Mouse (Mus musculus): Measurements from ENCODE around the gene Gna13. TPM values are rescaled to one million over a fixed set of nuclear protein-coding genes. Genes with fewer than 3 reads are reported as not detected.

The Gna13 gene
- total and polyA plus RNA-seq, 3 experiments: 29.6 to 93.2 (median 87.2) TPM

- no peak for TF ChIP-seq GATA2 (IDR thresholded peaks at IDR 0.05; ENCODE audit: borderline replicate concordance, low read depth, low read length)
- no peak for TF ChIP-seq POLR2AphosphoS5 (IDR thresholded peaks at IDR 0.05; ENCODE audit: insufficient replicate concordance, low read depth, low read length)
- TF ChIP-seq CTCF (IDR thresholded peaks at IDR 0.05; ENCODE audit: low read depth, low read length): no peak
- TF ChIP-seq GATA1 (IDR thresholded peaks at IDR 0.05; ENCODE audit: borderline replicate concordance, low read length): no peak
- no peak for TF ChIP-seq TAL1 (conservative IDR thresholded peaks at IDR 0.05; ENCODE audit: low read depth, low read length)
- H3K9me3 ChIP-seq (replicated peaks): peaks cover 4% of the 10 kb centered on the region
- DNase-seq (ENCODE audit: low spot score) (no peak), ATAC-seq (ENCODE audit: extremely low read depth, insufficient number of reproducible peaks, low FRiP score, poor library complexity, severe bottlenecking) (no peak)
- no peaks in the 10 kb centered on the region for H3K36me3 ChIP-seq (replicated peaks)
- H3K4me3 ChIP-seq (ENCODE audit: low read depth, low read length): no peak overlapping the region
- H3K4me1 ChIP-seq (ENCODE audit: insufficient read depth, low read depth, low read length): peaks cover 64% of the 10 kb centered on the region
- H3K27me3 ChIP-seq (ENCODE audit: insufficient read depth, low read length): no peaks in the 10 kb centered on the region
These were observed 58.6 kb downstream of the Gna13 start for GRCm38 (mm10) chr11:109421205-109421604.

GRCm38 (mm10) chr11:109422263-109422662 is 59.6 kb downstream of the Gna13 start:
- no peak for ATAC-seq (ENCODE audit: extremely low read depth, insufficient number of reproducible peaks, low FRiP score, poor library complexity, severe bottlenecking)
- no peak overlapping the region for H3K4me3 ChIP-seq (ENCODE audit: low read depth, low read length)
- DNase-seq (ENCODE audit: low spot score): no peak
- H3K4me1 ChIP-seq (ENCODE audit: insufficient read depth, low read depth, low read length): peaks cover 64% of the 10 kb centered on the region
- peaks cover 5% of the 10 kb centered on the region for H3K36me3 ChIP-seq (replicated peaks)
- TF ChIP-seq TAL1 (conservative IDR thresholded peaks at IDR 0.05; ENCODE audit: low read depth, low read length) (no peak), GATA1 (IDR thresholded peaks at IDR 0.05; ENCODE audit: borderline replicate concordance, low read length) (no peak), GATA2 (IDR thresholded peaks at IDR 0.05; ENCODE audit: borderline replicate concordance, low read depth, low read length) (no peak), POLR2AphosphoS5 (IDR thresholded peaks at IDR 0.05; ENCODE audit: insufficient replicate concordance, low read depth, low read length) (no peak), CTCF (IDR thresholded peaks at IDR 0.05; ENCODE audit: low read depth, low read length) (no peak)
- H3K27me3 ChIP-seq (ENCODE audit: insufficient read depth, low read length): no peaks in the 10 kb centered on the region
- H3K9me3 ChIP-seq (replicated peaks): peaks cover 4% of the 10 kb centered on the region

GRCm38 (mm10) chr11:109423294-109423693 is 60.7 kb downstream of the Gna13 start:
- ATAC-seq (ENCODE audit: extremely low read depth, insufficient number of reproducible peaks, low FRiP score, poor library complexity, severe bottlenecking) (no peak), DNase-seq (ENCODE audit: low spot score) (no peak)
- no peak overlapping the region for H3K4me3 ChIP-seq (ENCODE audit: low read depth, low read length)
- H3K36me3 ChIP-seq (replicated peaks): peaks cover 6% of the 10 kb centered on the region
- H3K9me3 ChIP-seq (replicated peaks): peaks cover 4% of the 10 kb centered on the region
- H3K27me3 ChIP-seq (ENCODE audit: insufficient read depth, low read length): no peaks in the 10 kb centered on the region
- peaks cover 57% of the 10 kb centered on the region for H3K4me1 ChIP-seq (ENCODE audit: insufficient read depth, low read depth, low read length)
- TF ChIP-seq CTCF (IDR thresholded peaks at IDR 0.05; ENCODE audit: low read depth, low read length) (no peak), GATA1 (IDR thresholded peaks at IDR 0.05; ENCODE audit: borderline replicate concordance, low read length) (no peak), TAL1 (conservative IDR thresholded peaks at IDR 0.05; ENCODE audit: low read depth, low read length) (no peak), POLR2AphosphoS5 (IDR thresholded peaks at IDR 0.05; ENCODE audit: insufficient replicate concordance, low read depth, low read length) (no peak), GATA2 (IDR thresholded peaks at IDR 0.05; ENCODE audit: borderline replicate concordance, low read depth, low read length) (no peak)

GRCm38 (mm10) chr11:109425392-109426271 is 63.0 kb downstream of the Gna13 start, which contains the start of gene Amz2:
Gene Amz2, plus strand, starts transcription at chr11:109425946.
- H3K9me3 ChIP-seq (replicated peaks): peaks cover 4% of the 10 kb centered on the region
- peak; percentile 89 for ATAC-seq (ENCODE audit: extremely low read depth, insufficient number of reproducible peaks, low FRiP score, poor library complexity, severe bottlenecking)
- no peaks in the 10 kb centered on the region for H3K27me3 ChIP-seq (ENCODE audit: insufficient read depth, low read length)
- H3K4me3 ChIP-seq (ENCODE audit: low read depth, low read length): peak within 1 kb of the TSS; percentile 78
- TF ChIP-seq GATA1 (IDR thresholded peaks at IDR 0.05; ENCODE audit: borderline replicate concordance, low read length) (no peak), CTCF (IDR thresholded peaks at IDR 0.05; ENCODE audit: low read depth, low read length) (peak; percentile 19; the same call in 1 of the 2 replicates), POLR2AphosphoS5 (IDR thresholded peaks at IDR 0.05; ENCODE audit: insufficient replicate concordance, low read depth, low read length) (no peak), GATA2 (IDR thresholded peaks at IDR 0.05; ENCODE audit: borderline replicate concordance, low read depth, low read length) (no peak), TAL1 (conservative IDR thresholded peaks at IDR 0.05; ENCODE audit: low read depth, low read length) (no peak)
- H3K4me1 ChIP-seq (ENCODE audit: insufficient read depth, low read depth, low read length): peaks cover 41% of the 10 kb centered on the region
- DNase-seq (ENCODE audit: low spot score): peak; percentile 89
- H3K36me3 ChIP-seq (replicated peaks): peaks cover 30% of the 10 kb centered on the region

GRCm38 (mm10) chr11:109426272-109426586 is 63.6 kb downstream of the Gna13 start:
- peaks cover 35% of the 10 kb centered on the region for H3K36me3 ChIP-seq (replicated peaks)
- H3K9me3 ChIP-seq (replicated peaks): peaks cover 4% of the 10 kb centered on the region
- H3K4me1 ChIP-seq (ENCODE audit: insufficient read depth, low read depth, low read length): peaks cover 35% of the 10 kb centered on the region
- DNase-seq (ENCODE audit: low spot score): no peak
- ATAC-seq (ENCODE audit: extremely low read depth, insufficient number of reproducible peaks, low FRiP score, poor library complexity, severe bottlenecking): peak; percentile 9; the same call in 1 of the 2 replicates
- no peak for TF ChIP-seq GATA2 (IDR thresholded peaks at IDR 0.05; ENCODE audit: borderline replicate concordance, low read depth, low read length)
- no peak for TF ChIP-seq GATA1 (IDR thresholded peaks at IDR 0.05; ENCODE audit: borderline replicate concordance, low read length)
- TF ChIP-seq CTCF (IDR thresholded peaks at IDR 0.05; ENCODE audit: low read depth, low read length): no peak
- no peak for TF ChIP-seq TAL1 (conservative IDR thresholded peaks at IDR 0.05; ENCODE audit: low read depth, low read length)
- TF ChIP-seq POLR2AphosphoS5 (IDR thresholded peaks at IDR 0.05; ENCODE audit: insufficient replicate concordance, low read depth, low read length): no peak
- peak overlapping the region; percentile 78 for H3K4me3 ChIP-seq (ENCODE audit: low read depth, low read length)
- no peaks in the 10 kb centered on the region for H3K27me3 ChIP-seq (ENCODE audit: insufficient read depth, low read length)

GRCm38 (mm10) chr11:109427353-109427752 is 64.7 kb downstream of the Gna13 start:
- DNase-seq (ENCODE audit: low spot score) (no peak), ATAC-seq (ENCODE audit: extremely low read depth, insufficient number of reproducible peaks, low FRiP score, poor library complexity, severe bottlenecking) (no peak)
- 0 out of 2 replicates have a peak, but pooled peaks cover under 1% of the 10 kb centered on the region for H3K9me3 ChIP-seq (replicated peaks)
- H3K4me1 ChIP-seq (ENCODE audit: insufficient read depth, low read depth, low read length): peaks cover 30% of the 10 kb centered on the region
- peak overlapping the region; percentile 78; the same call in 1 of the 2 replicates for H3K4me3 ChIP-seq (ENCODE audit: low read depth, low read length)
- peaks cover 43% of the 10 kb centered on the region for H3K36me3 ChIP-seq (replicated peaks)
- no peaks in the 10 kb centered on the region for H3K27me3 ChIP-seq (ENCODE audit: insufficient read depth, low read length)
- TF ChIP-seq TAL1 (conservative IDR thresholded peaks at IDR 0.05; ENCODE audit: low read depth, low read length) (no peak), GATA2 (IDR thresholded peaks at IDR 0.05; ENCODE audit: borderline replicate concordance, low read depth, low read length) (no peak), POLR2AphosphoS5 (IDR thresholded peaks at IDR 0.05; ENCODE audit: insufficient replicate concordance, low read depth, low read length) (no peak), CTCF (IDR thresholded peaks at IDR 0.05; ENCODE audit: low read depth, low read length) (no peak), GATA1 (IDR thresholded peaks at IDR 0.05; ENCODE audit: borderline replicate concordance, low read length) (no peak)

Data from G1E (cell line).